Mouse (Mus musculus) right cerebral cortex, postnatal 25 days (tissue): ENCODE results near the gene Zfp114.

Experiments used
- DNase-seq: peaks from one replicate; pipeline ENCODE4 v3.0.0; 2022

Zfp114 gene

DNA sequence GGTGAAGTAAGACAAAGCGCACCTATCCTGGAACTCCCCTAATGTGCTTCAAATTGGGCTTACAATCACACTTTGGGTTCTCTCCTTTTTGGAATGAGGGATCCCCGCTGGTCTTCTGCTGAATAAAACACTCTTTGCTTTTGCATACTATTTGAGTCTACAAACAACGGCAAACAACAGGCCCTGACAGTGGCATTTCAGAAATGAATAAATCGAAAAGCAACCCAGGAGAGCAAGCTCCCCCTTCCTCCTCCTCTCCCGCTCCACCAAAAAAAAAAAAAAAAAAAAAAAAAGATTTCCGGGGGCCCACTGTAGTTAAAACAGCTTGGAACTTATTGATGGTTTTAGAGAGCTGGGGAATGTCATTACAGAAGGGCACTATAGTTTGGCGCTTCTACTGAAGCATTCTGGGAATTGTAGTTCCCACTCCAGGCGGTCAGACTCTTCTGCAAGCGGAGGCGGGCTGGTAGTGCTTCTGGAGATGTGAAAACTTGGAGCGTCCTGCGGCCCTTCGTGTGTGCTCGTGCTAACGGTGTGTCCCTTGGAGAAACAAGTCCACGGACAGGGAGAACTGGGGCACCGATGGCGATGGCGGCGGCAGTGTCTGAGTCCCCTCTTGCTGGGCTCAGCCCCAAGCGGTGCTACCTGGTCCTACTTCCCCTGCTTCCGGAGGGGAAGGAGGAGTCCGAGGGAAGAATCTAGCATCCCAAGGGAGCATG, at the start of gene Zfp114:
Zfp114 (plus strand) TSS at position 443 of the 719 bp plus-strand sequence.
- peak; percentile 82 for DNase-seq

DNA sequence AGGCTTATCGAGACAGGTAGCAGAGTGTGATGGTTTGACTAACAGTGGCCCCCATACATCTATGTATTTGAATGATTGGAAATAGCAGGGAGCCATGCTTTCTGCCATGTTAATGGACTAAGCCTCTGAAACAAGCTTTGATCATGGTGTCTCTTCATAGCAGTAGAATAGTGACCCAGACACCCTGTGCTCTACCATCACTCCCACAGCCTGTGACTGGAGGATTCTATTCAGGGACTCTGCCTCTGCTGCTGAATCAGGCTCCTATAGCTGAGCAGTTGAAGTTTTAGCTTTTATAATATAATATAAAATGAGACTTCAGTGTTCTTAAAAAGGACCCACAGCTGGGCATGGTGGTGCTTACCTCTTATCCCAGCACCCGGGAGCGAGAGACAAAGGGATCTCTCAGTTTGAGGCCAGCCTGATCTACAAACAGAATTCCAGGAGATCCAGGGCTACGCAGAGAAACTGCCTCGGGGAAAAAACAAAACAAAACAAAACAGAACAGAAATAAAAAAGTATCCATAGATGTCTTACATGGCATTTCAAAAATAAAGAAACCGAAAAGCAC, 41.4 kb upstream of the Zfp114 start:
- DNase-seq: peak; percentile 19

DNA sequence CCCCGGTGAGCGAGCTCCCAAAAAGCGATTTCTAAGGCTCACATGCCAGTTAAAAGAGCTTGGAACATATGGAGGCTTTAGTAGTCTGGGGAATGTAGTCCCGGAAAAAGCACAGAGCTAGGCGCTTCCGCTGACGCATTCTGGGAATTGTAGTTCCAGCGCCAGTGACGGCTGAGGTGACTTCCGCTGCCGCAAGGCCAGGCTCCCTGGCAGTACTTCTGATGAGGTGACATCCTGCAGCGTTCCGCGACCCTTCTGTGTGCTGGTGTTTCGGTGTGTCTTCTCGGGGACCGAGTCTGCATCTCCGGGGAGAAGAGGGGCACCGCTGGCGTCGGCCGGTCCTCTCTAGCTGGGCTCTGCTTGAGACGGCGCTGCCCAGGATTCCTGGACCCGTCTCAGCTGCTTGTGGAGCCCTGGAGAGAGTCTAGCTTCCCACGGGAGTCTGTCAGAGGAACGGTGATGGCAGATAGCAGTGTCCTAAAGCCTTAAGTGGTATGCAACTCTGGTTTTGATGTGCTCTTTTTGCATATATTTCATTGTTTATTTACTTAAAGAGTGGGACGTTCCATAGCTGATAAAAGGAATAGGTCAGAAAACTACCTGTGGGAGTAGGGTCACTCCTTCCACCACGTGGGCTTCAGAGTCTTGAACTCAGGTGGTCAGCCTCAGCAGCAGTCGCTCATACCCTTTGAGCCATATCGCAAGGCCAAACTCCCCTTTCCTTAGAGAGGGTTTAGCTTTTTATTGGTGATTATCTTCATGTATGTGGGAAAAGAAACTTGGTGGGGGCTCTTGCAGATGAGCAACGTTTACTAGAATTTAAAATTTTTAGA, 40.6 kb upstream of the Zfp114 start, which contains the start of gene Zfp235:
Zfp235 (plus strand) TSS at position 174 of the 833 bp plus-strand sequence.
- peak; percentile 92 for DNase-seq

DNA sequence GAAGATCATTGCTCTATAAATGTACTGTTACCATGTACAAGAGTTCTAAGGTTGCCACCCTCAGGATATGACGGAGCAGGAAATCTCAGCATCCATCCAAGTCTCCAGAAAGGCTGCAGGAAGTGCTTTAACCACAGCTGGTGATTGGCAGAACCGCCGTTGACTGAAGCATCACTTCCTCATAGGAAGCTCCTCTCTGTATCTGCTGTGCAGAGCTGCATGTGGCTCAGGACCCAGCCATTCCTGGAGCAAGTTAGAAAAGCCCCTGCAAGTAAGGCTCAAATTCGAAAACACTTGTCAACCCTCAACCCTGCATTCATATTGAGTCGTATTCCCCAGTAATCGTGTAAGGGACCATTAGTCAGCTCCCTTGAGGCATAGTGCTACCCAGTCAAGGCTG, 32.3 kb upstream of the Zfp114 start:
- no peak for DNase-seq

DNA sequence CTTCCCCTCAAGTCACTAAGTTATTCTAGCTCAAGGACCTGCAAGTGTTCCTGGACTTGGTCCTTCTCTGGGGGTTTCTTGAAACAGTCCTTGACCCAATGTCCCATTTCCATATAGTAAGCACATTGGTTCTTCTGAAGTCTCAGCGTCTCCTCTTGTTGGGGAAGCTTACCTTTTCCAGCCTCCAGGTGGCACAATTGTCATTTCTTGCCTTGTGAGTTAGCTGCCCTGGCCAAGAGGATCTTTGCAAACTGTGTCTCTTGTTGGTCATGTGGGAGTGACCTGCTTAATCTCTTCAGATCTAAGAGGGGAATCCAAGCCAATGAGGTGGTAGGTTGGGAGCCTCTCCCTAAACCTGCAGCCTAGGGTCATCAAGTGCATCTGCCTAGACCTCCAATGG, 21.6 kb upstream of the Zfp114 start:
- no peak for DNase-seq

DNA sequence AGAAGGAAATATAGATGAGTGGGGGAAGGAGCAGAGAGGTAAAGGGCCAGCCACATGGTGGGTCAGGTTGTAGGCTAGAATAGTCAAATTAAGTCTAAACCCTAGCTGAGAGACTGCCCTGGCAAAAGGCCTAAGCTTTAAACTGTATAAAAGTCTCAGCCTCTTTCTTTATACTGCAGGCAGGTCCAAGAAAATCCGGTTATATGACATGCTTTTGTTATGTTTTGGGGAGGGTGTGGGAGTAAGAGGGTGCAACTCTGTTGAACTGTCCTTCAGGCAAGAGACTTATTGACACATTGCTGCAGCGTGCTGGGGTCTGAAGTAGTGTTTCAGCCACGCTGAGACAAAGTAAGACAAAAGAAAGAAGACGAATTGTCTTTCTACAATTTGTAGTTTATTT, 2.7 kb upstream of the Zfp114 start:
- no peak for DNase-seq

DNA sequence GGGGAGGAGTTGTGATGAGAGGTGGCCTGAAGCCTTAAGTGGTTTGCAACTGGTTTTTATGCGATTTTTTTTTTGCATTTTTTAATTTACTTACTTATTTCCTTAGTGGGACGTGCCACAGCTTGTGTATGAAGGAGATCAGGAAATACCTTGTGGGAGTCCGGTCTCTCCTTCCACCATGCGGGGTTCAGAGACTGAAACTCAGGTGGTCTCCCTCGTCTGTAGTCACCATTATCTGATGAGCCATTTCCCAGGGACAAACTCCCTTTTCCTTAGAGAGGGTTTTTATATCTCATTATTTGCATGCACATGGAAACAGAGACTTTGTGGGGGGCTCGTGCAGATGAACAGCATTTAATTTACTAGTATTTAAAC, 464 bp downstream of the Zfp114 start:
- DNase-seq: no peak

DNA sequence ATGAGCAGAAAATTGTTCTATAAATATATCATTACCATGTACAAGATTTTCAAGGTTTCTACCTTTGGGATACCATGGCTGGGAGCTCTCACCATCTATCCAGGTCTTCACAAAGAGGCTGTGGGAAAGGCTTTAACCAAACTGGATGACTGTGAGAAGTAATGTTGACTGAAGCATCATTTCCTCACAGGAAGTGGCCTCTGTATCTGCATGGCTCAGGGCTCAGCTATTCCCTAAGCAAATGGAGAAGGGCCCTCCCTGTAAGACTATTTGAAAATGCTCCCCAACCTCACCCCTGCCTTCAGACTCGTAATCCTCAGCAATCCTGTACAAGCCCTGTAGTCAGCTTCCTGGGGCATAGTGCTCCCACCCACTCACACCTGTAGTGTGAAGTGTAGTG, 12.8 kb downstream of the Zfp114 start:
- DNase-seq: no peak

DNA sequence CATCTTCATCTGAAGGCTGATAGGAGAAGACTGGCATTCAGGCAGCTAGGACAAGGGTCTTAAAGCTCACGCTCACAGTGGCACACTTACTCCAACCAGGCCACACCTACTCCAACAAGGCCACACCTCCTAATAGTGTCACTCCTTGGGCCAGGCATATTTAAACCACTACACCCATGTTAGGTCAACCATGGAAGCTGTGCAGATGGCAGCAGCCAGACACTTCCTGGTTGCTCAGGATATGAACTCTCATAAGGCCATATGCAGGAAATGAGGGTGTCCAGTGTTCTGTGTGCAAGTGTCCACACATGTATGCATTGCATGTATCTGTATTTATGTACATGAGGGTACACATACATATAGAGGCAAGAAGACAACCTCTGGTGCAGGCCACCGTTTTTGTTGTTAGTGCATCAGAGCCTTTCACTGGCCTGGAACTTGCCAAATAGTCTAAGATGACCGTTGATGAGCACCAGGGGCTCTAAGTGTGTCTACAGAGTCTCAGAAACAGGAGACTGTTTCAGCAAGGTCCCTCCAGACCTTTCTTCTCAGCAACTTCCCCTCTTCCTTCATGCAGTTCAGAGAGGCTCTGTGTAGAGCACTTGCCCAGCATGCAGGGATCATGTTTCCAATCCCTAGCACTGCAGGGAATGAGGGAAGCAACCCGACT, 14.2 kb downstream of the Zfp114 start:
- no peak for DNase-seq

DNA sequence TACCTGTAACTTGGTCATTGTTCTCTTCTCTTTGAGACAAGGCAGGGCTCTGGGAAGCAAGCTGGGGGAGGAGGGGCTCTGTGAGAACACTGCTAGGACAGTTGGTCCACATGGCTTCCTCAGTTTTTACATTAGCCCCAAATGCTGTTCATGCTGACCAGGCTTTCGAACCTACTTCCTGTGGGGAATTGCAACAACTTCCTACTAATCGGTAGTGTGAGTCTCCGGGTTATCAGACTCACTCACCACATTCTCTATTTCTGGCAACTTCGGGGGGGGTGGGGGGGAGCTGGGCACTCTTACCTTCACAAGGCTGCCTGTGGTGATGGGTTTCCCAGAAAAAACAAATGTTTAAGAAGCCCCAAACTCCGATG, 14.7 kb downstream of the Zfp114 start:
- DNase-seq: no peak

DNA sequence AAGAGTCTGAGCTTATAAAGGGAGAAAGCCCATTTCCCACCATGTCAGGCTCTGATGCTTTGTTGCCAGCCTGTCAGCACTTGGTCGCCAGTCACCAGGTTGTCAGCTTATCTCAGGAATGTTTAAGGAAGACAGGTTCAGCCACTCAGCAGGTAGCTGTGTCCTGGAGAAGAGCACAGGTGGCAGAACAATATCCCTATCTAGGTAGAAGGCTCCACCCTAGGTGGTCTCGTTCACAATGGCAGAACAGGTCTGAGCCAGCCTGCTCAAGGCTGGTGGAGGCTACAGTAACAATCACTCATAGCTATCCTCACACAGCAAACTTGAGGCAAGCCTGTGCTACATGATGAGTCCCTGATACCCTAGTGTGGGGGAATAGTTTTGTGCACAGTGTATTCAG, 16.5 kb downstream of the Zfp114 start:
- DNase-seq: no peak

DNA sequence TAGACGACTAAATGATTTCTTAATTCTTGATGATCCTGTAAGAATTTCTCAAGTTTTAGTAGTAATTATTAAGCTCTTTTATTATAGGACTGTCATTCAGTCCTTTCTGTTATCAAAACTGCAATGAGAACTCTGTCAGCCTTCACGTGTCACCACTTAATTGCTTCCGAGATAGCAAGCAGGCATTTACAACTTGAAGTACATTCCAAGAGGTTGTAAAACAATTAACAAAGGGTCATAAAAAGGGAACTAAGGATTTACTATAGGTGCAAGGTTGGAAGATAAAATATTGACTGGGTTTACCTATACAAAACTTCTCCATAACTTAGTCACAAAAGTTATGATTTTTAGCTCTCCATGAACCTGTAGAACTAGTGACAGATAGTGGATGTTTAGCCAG, 18.3 kb downstream of the Zfp114 start:
- no peak for DNase-seq

DNA sequence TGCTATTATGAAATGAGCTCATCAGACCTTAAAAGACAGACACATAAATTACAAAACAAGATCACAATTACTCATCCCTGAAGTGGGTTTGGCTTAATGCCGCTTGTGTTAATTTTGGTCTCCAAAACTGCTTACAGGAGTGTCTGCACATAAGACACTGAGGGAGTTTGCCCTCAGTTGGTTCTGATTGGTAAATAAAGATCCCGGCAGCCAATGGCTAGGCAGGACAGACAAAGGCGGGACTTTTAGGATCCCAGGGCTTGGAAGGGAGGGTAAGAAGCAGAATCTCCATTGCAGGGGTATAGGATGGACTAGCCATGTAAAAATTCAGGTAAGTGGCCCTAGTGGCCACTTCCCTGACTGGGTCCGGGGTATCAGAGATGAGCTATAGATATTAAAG, 22.1 kb downstream of the Zfp114 start:
- no peak for DNase-seq

DNA sequence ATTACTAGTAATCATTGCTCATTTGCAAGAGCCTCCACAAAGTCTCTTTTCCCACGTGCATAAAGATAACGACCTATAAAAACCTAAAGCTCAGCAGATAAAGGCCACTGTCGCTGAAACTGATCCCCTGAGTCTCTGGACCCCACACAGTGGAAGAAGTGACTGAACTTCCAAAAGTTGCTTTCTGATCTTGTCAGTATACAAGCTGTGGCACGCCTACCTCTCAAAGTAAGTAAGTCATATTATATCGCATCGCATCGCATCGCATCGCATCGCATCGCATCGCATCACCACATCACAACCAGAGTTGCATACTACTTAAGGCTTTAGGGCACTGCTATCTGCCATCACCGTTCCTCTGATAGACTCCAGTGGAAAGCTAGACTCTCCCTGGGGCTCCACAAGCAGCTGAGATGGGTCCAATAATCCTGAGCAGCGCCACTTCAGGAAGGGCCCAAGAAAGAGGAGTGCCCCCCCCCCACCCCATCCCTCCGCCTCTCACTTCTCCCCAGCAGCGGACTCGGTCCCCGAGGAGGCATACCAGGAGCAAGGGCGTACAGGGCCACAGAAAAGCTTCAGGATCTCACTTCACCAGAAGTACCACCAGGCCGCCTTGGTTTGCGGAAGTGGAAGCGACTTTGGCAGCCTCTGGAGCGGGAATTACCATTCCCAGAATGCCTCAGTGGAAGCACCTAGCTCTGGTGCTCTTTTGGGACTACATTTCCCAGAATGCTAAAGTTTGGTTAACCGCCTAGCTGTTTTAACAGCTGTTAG, 32.8 kb downstream of the Zfp114 start:
- peak; percentile 80 for DNase-seq

DNA sequence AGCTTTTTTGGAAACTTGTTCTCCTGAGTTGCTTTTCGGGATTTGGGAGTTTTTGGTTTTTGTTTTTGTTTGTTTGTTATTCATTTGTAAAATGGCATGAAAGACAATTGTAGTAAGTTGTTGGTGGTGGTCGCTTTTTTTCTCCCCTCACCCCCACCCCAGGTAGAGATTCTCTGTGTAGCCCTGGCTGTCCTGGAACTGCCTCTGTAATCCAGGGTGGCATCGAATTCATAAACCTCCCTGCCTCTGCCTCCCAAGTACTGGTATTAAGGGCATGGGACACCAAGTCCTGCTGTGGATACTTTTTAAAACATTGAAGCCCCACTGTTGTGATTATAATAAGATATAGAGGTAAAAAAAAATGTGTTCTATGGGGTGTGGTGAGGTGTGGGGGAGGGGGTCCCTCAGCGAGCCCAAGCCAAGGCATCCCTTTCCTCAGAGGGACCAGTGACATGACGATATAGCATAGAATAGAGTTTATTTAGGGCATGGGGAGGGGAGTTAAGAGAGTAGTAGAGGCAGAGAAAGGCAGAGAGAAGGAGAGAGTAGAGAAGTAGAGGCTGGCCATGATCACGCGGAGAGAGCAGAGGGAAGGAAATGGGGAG, 33.5 kb downstream of the Zfp114 start:
- DNase-seq: no peak

DNA sequence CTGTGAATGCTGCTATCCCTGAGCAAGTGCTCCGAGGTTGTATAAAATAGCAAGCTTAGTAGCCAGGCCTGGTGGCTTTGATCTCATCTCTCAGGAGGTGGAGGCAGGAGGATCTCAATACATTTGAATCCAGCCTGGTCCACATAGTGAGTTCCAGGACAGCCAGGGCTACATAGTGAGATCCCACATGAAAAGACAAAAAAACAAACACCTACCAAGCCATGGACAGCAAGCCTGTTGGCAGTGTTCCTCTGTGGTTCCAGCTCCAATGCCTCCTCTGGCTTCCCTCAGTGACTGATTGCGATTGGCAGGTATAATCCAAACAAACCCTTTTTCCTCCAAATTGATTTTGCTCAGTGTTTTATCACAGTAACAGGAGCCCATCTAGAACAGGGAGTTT, 35.4 kb downstream of the Zfp114 start:
- DNase-seq: no peak

DNA sequence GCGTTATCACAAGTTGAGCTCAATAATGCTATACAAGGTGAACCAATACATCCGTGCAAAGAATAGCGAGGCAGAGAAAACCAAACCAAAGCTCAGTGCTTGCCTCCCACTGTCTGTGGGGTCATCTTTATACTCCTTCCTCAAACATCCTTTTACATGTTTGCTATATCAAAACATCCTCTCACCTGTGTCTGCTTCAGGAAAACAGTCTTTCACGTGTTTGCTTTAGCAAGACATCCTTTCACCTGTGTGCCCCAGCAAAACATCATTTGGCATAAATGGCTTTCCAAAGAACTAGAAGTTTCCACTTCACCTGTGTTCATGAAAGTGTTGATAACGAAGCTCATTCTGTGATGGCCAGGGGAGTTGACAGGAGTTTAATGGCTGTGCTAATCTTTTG, 36.5 kb downstream of the Zfp114 start, which contains the start of gene Zfp111:
Zfp111 (minus strand) TSS at position 101 of the 400 bp plus-strand sequence.
- DNase-seq: no peak
